Mouse (Mus musculus) kidney, postnatal 36 days (tissue): Measurements from ENCODE around the gene Sdhc.
A peak's percentile ranks its signal among the peaks of the same experiment; 100 is the strongest.
"Not testable (repeated sequence)": the region's sequence is repeated elsewhere in the genome, so short reads cannot be mapped to it uniquely, and the experiment has no call there.

ENCODE experiments used
- DNase-seq, 2 experiments: peaks; one replicate each; pipeline ENCODE4 v3.0.0; 2021 to 2022; ENCODE audit warnings: mixed read lengths in 2 of 2

Gene Sdhc

DNA sequence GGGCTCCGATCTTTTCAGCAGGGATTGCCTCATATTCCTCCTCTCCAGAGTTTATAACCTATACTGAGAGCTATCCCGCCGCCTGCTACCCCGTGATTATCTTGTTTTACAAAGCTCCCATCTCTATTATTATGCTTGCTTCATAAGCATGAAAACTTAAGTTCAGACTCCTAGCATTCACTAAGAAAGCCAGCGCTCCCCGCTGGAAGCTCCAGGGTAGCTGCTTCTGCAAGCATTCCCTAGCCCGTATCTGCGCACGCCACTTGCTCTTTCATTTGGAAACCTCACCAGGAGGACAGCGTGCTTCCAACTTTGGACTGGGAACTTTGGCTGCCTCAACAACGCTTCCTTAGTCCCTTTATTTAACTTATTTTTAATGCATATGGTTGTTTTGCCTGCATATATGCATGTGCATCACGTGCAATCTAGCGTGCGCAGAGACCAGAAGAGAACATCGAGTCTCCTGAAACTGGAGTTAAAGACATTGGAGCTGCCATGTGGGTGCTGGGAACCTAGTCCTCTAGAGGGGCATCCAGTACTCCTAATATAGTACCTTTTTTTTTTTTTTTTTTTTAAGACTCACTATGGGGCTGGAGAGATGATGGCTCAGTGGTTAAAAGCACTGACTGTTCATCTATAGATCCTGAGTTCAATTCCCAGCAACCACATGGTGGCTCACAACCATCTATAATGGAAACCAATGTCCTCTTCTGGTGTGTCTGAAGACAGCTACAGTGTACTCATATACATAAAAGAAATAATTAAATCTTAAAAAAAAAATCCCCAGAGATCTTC lies 38.4 kb downstream of the Sdhc start:
- peak; percentile 57 to 74 for DNase-seq

DNA sequence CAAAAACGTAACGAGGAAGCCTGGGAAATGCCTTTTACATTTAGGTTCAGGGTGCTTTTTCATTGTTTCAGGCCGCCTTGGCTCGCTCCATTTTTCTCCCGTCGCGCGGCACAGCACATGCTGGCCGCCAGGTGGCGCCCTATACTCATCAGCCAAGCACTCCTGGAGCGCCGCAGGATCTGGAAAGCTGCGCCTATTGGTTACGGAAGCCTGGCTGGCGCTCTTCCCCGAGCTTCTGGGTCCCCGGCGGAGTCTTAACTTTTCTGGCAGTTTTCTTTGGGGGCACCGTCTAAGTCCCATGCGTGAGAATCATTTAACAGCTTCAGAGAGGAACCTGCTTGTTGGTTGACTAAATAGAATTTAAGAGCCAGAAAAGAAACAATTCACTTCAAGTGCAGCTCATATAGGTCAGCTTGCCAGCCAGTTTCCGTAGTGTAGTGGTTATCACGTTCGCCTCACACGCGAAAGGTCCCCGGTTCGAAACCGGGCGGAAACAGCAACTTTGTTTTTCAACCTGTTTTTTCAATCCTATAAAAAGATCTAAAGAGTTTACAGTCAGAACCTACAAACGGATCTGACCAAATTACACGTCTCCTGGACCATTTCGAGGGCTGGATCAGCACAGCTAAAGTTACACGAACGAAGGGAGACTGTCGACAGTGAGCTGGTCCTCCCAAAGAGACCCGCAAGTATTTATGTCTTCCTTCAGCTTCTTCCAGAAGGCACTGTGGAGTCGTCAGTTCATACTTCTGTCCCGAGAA lies 39.2 kb downstream of the Sdhc start:
- DNase-seq: peak; percentile 94 to 95

DNA sequence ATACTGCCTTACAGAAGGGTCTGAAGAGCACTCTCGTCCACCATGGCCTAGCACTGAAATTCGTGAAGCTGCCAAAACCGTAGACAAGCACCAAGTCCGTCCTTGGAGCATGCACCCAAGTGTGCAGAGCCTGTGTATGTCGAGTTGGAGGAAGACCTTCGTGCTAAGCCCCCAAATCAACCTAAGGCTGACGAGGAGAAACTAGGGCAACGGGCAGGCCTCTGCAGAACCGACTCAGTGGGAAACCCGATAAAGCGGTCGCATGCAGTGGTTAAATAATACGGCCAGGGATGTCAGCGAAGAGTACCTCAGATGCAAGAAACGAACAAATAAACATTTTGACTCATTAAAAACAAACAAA lies 39.8 kb downstream of the Sdhc start:
- no peak for DNase-seq

DNA sequence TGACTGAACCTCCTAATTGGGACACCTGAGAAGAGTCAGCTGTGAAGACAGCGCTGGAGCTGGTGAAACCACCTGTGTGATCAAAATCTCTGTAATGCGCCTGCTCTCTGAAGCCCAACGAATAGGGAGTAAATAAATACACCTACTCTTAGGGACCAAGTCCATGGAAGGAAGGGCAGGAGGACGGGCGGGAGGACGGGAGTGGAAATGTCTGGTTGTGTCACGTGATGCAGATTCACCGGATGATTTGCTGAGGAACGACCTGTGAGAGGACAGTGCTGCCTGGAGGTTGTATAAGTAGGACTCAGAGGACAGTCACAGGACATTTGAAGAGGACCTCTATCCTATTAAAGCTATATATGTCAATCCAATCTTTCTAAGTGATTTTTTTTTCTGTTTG lies 40.8 kb downstream of the Sdhc start:
- peak; percentile 43 for DNase-seq

DNA sequence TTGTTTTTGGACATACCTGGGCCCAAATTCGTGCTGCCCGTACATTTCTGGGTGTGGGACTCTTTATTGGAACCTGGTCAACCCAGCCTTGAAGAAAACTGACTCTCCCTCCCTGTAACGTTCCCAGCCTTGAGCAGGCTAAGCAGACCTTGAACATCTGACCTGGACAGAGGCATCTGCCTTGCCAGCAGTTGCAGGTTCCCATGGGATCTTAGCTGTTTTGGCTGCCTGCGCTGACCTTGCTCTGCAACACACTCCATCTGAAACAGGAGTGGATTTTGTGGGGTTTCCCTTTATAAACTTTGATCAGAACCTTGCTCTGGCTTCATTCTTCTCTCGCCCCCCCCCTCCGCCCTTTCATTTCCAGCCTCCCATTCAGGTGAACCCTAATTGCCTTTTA lies 45.2 kb downstream of the Sdhc start:
- no peak for DNase-seq

DNA sequence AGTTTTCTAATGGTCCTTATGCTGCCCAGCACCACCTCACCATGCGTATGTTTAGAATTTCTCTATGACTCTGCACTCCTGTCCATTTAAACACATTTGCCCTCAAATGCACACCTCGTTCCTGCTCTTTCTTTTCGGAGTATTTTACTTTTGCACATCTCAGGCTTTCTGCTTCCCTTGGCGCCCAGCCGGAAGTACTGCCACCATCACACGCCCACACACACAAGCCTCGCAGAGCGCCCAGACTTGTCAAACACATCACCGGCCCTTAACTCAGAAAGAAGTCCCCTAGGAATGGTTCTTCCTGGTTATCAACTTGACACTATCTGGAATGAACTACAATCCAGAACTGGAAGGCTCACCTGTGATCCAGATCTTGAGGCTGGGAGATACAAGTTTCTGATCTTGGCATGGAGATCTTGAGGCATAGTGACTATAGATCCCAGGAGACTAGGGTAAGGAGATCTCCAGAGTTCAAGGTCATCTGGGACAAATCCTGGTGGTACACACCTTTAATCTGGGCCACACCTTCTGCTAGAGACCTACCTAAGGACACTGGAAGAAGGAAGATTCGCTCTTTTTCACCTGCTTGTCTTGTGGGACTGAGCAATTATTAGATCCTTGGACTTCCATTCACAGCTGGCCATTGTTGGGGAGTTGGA lies 47.1 kb downstream of the Sdhc start:
- DNase-seq: peak in 1 of 2 experiments; percentile 33

DNA sequence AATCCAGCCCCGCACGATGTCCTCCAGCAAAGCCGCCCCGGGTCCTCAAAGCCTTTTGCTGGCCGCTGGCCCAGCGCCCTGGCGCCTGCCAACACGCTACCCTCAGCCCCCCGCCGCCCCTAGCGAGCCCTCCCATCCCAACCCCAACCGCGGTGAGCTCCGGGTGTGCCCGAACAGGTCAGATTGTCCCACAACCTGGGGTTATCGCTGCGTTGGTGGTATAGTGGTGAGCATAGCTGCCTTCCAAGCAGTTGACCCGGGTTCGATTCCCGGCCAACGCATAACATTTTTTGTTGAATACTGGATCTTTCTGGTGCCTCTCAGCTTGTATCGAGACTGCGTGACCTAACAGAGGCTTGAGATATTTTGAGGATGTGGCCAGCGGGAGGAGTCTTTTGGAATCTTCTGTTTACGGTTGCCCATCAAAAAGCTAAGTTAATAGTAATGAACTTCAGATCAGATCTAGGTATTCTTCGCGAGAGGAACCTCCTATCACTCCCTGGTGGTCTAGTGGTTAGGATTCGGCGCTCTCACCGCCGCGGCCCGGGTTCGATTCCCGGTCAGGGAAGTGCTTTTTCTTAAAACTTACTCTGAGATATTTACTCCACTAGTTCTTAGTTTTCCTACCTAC lies 47.7 kb downstream of the Sdhc start:
- DNase-seq: peak; percentile 82 to 89

DNA sequence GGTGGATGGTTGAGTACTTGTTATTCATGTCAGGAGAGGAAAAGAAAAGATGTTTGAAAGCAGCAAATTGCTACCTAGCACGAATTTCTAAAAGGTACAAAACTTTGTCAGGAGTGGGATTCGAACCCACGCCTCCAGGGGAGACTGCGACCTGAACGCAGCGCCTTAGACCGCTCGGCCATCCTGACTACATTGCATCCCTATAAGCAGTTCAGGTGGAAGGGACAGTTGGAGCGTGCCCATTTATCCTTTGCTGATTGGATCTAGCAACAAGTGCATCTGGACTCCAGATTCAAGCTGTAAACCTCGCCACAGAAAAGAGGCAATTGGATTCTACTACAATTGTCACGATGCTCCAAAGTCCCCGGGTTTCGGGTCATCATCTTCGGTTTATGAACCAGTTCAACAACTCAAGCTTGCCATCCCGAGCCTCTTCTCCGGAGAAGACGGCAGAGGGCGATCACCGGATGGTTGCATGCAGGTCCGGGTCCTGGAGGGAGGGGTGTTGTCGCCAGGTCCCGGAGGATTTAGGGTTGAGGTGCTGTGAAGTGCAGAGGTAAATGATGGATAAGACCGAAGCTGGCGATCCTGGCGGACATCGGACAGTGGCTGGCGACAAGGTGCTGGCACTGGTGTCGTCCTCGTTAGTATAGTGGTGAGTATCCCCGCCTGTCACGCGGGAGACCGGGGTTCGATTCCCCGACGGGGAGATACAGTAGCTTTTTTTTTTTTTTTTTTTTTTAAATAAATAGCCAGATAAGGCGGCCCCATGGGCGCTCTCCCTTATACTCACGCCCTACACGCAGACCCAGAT lies 48.5 kb downstream of the Sdhc start:
- peak; percentile 83 to 87 for DNase-seq

DNA sequence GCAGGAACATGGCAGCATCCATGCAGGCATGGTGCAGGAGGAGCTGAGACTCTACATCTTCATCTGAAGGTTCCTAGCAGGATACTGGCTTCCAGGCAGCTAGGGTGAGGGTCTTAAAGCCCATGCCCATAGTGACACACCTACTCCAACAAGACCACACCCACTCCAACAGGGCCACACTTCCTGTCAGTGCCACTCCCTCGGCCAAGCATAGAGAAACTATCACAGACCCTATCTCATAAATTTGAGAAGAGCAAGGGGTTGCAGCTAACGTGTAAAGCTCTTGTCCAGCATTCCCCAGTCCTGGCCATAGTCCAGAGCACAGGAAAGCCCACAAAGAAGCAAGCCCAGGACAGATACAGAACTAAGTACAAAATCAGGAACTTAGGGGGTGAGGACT lies 49.4 kb downstream of the Sdhc start:
- DNase-seq: no peak

DNA sequence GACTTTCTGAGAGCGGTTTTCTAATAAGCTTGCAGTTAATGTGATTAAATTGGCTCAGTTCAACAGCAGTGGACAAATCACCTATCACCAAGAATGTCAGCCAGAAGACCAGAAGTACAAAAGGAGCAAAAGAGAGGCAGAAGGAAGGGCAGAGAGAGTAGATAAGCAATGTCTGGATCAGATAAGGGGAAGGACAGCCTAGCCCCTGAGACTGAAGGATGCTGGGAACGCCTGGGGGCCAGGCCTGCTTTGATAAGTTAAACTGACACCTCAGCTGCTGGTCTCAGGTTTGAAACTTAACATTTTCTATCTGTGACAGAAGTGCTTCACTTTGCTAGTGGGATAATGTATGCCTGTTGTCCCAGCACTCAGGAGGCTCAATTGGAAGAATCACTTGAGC lies 52.8 kb downstream of the Sdhc start:
- DNase-seq: no peak

DNA sequence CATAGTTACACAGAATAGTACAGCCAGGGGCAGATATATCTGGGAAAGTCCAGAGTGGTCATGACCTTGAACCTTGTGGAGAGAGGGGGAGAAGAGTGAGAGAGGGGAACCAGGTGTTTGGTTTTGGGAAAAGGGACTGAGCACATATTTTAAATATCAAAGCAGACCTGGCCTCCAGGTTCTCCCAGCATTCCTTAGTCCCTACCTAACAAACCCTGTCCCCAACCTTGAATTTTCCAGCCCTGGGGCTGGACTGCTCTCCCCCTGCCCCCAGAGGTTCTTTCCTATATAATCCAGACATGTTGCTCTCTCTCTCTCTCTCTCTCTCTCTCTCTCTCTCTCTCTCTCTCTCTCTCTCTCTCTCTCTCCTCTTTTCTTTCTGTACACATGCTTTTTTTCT lies 53.3 kb downstream of the Sdhc start:
- no peak for DNase-seq

DNA sequence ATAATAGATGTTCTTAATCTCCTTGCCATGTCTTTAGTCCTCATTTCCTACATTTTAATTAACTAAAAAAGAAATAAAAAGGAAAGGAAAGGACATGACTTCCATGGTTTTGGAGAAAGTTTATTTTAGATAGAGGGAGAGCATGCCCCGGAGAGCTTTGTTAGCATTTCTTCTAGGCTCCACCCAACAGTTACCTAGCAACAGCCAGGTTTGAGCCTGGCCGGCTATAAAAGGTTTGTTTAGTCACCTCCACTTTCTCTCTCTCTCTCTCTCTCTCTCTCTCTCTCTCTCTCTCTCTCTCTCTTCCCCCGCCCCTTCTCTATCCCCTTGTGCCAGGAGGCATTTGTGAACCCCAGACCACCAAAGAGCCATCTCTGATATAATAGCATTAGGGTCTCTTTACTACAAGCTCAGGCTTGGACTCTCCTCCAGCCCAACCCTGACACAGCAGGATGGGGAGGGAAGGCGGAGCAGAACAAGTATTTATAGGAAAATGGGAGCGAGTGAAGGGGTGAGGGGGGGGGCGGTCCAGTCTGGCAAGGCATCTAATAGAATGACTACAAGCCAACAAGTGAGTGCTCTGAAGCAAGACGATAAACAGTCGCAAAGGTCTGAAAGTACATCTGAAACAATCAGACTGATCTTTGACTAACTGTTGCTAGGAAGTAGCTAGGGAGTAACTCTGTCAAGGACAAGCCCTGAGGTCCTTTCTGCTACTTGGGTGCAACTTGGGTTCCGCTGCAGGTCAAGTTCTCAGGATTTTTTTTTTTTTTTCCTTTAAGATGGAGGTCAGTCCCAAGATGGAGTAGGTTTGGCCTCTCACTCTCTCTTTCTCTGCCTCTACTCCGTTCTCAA lies 54.1 kb downstream of the Sdhc start:
- no peak for DNase-seq

DNA sequence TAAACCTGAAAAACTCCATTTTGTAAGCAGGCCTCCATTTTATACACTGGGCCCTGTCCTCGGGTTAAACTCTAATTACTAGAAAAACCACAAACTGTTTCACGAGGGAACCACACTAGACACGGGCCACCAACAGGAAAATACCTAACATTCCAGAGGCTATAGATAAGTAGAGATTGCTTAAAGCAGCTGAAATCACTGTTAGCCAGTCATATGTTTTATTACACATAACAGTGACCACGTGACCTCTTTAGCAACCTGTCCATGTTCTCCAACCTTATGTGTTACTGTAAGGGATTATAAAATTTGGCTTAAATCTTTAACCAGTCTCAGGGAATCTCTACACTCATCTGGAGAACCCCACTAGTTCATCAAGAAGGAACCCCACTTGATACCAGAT lies 56.0 kb downstream of the Sdhc start:
- no peak for DNase-seq

DNA sequence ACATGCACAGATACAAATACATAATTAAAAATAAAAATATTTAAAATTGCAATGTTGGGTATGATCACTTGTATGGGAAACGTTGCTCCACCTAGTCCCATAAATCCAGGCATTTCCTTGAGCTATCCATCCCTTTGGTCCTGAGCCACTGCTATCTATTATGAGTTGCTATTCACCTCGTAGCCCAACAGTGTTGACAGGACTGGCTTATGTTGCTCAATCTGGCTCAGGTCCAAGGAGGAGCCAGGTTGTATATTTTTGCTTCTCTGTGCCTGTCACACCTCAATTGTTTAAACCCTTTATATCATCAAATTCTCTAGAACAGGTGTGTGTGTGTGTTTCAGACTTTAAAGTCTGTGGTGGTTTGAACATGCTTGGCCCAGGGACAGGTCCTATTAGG lies 59.6 kb downstream of the Sdhc start:
- DNase-seq: no peak

DNA sequence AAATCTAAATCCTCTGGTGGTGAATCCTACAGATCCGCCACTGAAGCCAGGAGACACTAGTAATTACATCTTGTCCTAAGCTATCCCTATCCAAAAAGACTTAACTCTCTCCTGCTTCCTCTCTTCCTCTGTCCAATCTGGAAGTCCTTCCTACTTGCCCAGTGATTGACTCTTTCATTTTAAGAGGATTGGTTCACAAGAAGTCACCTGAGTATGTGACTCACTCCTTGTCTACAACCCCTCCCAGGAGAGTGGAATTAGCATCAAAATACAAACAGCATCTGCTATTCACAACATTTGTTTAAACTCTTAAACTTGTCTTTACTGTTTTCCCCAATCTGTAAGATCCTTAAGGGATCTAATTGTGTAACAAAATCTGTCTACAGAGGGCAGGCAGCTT lies 60.5 kb downstream of the Sdhc start:
- DNase-seq: no peak

DNA sequence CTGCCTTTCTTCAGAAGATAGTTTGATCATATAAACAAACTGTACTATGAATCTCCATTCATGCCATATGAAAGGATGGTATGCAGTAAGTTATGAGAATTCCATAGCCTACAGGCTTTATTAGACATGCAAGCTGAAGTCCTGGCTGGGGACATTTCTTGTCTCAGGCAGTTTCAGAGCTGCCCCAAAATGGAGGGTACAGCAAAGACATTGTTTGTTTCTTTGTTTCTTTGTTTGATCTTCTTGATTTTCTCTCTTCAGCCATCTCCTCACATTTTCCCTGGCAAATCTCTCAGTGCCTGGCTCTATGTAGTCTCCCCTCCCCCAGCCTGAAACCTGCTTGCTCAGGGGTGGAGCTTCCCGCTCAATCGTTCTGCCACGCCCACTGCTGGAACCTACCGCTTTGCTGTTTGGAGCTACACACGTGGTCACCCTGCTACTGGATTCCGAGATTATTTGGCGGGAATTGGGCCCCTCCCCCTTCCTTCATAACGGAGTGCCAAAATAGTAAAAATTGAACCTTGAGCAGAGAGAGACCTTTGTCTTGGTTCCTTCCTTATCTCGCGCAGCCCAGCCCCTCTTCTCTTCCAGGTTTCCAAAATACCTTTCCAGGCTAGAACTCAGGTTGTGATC lies 62.0 kb downstream of the Sdhc start:
- peak in 1 of 2 experiments; percentile 32 for DNase-seq

DNA sequence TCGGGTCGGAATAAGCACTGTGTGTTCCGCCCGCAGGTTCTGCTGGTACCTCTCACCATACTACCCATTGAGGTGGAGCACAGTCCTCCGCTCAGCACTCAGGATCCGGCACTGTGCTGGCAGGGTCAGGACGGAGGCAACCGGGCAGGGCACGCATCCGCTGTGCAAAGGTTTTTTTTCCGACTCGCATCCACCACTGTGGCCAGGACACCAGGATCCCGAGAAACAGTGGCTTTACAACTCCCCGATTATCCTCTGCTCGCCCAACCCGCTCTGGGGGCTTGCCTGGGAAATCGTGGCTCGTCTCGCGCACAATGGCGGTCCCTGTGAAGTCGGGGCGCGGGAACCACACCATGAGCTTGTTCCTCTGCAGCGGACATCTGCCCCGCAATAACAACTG lies 64.7 kb downstream of the Sdhc start:
- DNase-seq: peak in 1 of 2 experiments; percentile 18

DNA sequence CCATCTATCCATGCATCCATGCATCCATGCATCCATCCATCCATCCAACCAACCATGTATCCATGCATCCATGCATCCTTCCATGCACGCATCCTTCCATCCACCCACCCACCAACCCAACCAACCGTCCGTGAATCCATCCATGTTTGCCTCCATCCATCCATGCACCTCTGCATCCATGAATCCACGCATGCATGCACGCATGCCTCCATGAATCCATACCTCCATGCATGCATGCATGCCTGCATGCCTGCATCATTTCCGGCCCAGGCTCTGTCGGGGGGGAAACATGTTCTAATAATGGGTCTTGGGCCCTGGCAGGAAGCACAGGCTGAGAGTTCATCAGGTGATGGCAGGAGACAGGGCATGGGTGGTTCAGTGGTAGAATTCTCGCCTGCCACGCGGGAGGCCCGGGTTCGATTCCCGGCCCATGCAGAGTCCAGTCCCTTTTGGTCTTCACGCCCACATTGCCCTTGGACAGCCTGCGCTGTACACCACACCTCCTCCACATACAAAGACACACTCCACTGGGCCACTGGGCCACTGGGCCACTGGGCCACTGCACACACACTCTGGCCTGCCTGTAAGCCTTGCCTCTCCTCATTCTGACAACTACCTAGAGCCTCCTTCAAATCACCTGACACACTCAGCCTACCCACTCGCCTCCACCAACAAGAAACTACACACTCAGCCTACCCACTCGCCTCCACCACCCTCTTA lies 68.7 kb downstream of the Sdhc start:
- DNase-seq: not testable (repeated sequence)

DNA sequence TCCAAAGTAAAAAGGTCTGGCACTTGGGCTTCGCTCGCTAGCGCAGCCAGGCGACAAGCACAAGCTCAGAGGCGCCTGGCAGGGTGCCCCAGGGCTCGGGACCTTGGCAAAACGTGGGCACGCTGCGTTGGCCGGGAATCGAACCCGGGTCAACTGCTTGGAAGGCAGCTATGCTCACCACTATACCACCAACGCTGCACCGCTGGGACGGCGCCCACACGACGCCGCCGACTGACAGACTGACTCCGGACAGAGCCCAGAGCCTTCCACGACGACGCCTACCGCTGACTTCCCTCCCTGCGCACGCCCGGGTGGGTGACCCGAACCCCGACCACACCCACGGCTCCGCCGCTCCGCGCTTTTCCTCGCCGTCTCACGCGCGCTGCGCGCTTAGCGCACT lies 70.6 kb downstream of the Sdhc start:
- not testable (repeated sequence) for DNase-seq

DNA sequence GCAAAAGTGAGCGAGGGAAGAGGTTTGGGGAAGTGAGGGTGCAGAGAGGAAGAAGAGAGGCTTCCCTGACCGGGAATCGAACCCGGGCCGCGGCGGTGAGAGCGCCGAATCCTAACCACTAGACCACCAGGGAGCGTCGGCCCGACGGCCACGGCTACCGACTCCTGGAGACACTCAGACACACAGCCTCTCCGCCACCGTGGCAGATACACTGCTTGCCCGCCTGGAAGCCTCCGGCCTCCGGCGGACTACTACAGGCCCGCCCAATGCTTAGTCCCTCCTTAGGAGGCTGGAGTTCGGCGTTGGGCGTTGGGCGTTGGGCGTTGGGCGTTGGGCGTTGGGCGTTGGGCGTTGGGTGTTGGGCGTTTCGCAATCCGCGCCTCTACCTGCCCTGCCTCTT lies 71.1 kb downstream of the Sdhc start:
- DNase-seq: not testable (repeated sequence)
